In genomic region chr13:63134879-63135421, GRCm38 (mm10) we compare ENCODE assay signal across 18 mouse cellular contexts.
DNase-seq lines count a peak whose midpoint lies in the region; ATAC-seq and TF ChIP-seq lines count a peak whose summit lies in the region.
"Had no signal": no experiment of that assay in that cellular context is flagged by ENCODE, and none has a peak within 500 bp of the region (broad histone marks: within the 10 kb centered on the region; RNA-seq: fewer than 3 reads in every experiment).

No protein-coding gene starts in this region.

- H3K9ac ChIP-seq in forebrain, postnatal 0 days: no peak overlapping the region
- H3K9ac ChIP-seq: embryonic facial prominence, embryonic 12.5 days; heart, embryonic 13.5 days; liver, embryonic 13.5 days; midbrain, embryonic 13.5 days; neural tube, embryonic 12.5 days had no signal

- H3K4me1 ChIP-seq in forebrain, postnatal 0 days (ENCODE audit: insufficient read depth): no peaks in the 10 kb centered on the region
- H3K4me1 ChIP-seq: liver, embryonic 13.5 days; neural tube, embryonic 12.5 days had no signal

- no peak overlapping the region for H3K4me2 ChIP-seq in forebrain, postnatal 0 days (ENCODE audit: low read depth)
- H3K4me2 ChIP-seq: embryonic facial prominence, embryonic 12.5 days; heart, embryonic 13.5 days; liver, embryonic 13.5 days; midbrain, embryonic 13.5 days; neural tube, embryonic 12.5 days had no signal

- H3K27ac ChIP-seq in forebrain, postnatal 0 days (ENCODE audit: low read depth, low read length): no peak overlapping the region
- H3K27ac ChIP-seq: embryonic facial prominence, embryonic 12.5 days; heart, embryonic 13.5 days; layer of hippocampus, adult 2 months; liver, embryonic 13.5 days; midbrain, embryonic 13.5 days; neural tube, embryonic 12.5 days had no signal

- no peak overlapping the region for H3K4me3 ChIP-seq in forebrain, postnatal 0 days (ENCODE audit: low read depth, low read length)
- H3K4me3 ChIP-seq: embryonic facial prominence, embryonic 12.5 days; heart, embryonic 13.5 days; layer of hippocampus, adult 2 months; liver, embryonic 13.5 days; midbrain, embryonic 13.5 days; neural tube, embryonic 12.5 days had no signal

- DNase-seq in adrenal gland, postnatal 25 days: peak; percentile 30
- no peak for DNase-seq in adrenal gland, adult 18-20 months (ENCODE audit: low spot score in 2 of 2)
- DNase-seq in kidney, adult 11 months: peak; percentile 62
- DNase-seq in kidney, postnatal 10 days: no peak
- DNase-seq in testis, postnatal 10 days (ENCODE audit: low spot score): peak; percentile 31
- no peak for DNase-seq in testis, postnatal 14 days (ENCODE audit: low spot score)
- DNase-seq in cerebellum, adult 11-12 months: no peak
- no peak for DNase-seq in forebrain, postnatal 0 days
- DNase-seq: cerebellum, adult 9-11 months; liver, embryonic 13.5 days; thymus, adult 2 months had no signal

- H3K36me3 ChIP-seq in forebrain, postnatal 0 days (ENCODE audit: insufficient read depth): no peaks in the 10 kb centered on the region
- H3K36me3 ChIP-seq: embryonic facial prominence, embryonic 12.5 days; heart, embryonic 13.5 days; liver, embryonic 13.5 days; midbrain, embryonic 13.5 days; neural tube, embryonic 12.5 days had no signal

- no peak for TF ChIP-seq CTCF in forebrain, postnatal 0 days (IDR thresholded peaks at IDR 0.05; ENCODE audit: low read depth)

- ATAC-seq in forebrain, postnatal 0 days: no peak
- ATAC-seq: forebrain, embryonic 14.5 days; hindbrain, embryonic 16.5 days; midbrain, embryonic 13.5 days had no signal

- no peaks in the 10 kb centered on the region for H3K9me3 ChIP-seq in forebrain, postnatal 0 days (ENCODE audit: low read length)
- H3K9me3 ChIP-seq: embryonic facial prominence, embryonic 12.5 days; heart, embryonic 13.5 days; liver, embryonic 13.5 days; midbrain, embryonic 13.5 days; neural tube, embryonic 12.5 days had no signal

- no peaks in the 10 kb centered on the region for H3K27me3 ChIP-seq in forebrain, postnatal 0 days (ENCODE audit: insufficient read depth, low read length)
- H3K27me3 ChIP-seq: embryonic facial prominence, embryonic 12.5 days; heart, embryonic 13.5 days; liver, embryonic 13.5 days; midbrain, embryonic 13.5 days; neural tube, embryonic 12.5 days had no signal

- WGBS in forebrain, postnatal 0 days: 72% methylated on average over 5 of the region's 5 CpGs

Comparison
In these comparisons a context has a peak if more than half of its experiments do, and no peak if none do; other contexts are left out.
1. DNase-seq: peak in adrenal gland, postnatal 25 days (single experiment), kidney, adult 11 months (single experiment) and testis, postnatal 10 days (single experiment); none in adrenal gland, adult 18-20 months (0 of 2), kidney, postnatal 10 days (single experiment), testis, postnatal 14 days (single experiment), cerebellum, adult 11-12 months (single experiment) and forebrain, postnatal 0 days (single experiment).